Mouse (Mus musculus): ENCODE measurements around the gene Myl6b. TPM values are rescaled to one million over a fixed set of nuclear protein-coding genes. Genes with fewer than 3 reads are reported as not detected.
A peak's percentile ranks its signal among the peaks of the same experiment; 100 is the strongest.
"Not testable (repeated sequence)": the region's sequence is repeated elsewhere in the genome, so short reads cannot be mapped to it uniquely, and the experiment has no call there.

Myl6b gene
- total RNA-seq, 2 experiments from 2014 or later = 26.3 to 27.0 TPM

DNA sequence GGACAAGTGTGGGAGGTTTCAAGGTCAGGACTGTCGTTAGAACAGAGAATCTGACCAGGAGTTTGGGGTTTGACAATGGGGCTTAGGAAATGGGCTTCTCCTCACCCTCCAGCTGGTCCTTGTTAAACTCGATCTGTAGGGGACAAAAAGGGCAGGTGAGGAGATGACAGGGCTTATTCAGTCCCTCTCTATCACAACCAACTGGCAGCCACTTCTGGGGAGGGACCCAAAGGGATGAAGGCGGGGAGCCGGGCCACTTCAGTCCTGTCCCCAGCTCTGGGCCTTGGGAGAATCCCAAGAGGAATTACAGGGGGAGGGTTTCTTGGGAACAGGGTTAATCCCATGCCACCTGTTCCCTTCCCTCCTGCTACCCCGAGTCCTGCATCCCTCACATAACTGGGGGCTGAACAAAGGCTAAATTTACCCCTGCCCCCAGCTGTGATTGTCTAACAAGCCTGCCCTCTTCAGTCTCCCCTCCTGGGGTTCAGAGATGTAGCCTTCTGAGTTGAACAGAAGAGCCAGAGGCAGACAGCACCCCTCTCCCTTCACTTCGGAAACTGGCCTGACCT lies 1.9 kb downstream of the Myl6b start:
- DNase-seq (ENCODE audit: low spot score in 2 of 2) = no peak

DNA sequence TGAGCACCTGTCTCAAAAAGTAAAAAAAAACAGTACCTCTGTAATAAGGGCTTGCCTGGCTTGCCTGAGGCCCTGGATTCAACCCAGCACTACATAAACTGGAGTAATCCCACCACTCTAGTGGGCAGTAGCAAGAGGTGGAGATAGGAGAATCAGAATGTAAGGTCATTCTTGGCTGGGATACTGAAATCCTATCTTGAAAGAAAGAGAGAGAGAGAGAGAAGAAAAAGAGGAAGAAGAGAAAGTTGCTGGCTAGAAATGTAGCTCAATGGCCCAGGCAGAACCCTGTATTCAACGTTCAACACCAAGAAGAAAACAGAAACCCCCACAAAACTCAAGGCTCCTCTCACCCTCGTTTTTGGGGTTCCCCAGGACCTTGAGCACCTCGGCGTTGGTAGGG lies 2.6 kb downstream of the Myl6b start:
- DNase-seq (ENCODE audit: low spot score in 2 of 2) = no peak
- intact Hi-C loops (cut with DNase I) = no loop called here

More for the DNA sequence above, 1.9 kb downstream of the Myl6b start:
- intact Hi-C loops (cut with DNase I) = no loop called here

DNA sequence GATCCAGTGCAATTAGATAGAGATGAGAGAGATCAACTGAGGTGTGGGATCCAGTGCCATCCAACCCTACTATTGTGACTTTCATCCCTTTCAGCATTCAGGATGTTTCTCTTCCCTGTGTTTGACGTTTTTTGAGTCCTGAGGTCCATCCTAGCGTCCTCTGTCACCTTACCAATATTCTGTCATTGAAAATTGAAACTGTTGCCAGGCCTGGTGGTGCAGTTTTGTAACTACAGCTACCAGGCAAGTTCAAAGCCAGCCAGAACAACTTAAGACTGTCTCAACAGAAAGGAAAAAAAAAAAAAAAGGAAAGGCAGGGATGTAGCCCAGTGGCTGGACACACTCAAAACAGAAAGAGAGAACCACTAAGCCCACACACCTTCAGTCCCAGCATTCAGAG lies 3.2 kb downstream of the Myl6b start:
- intact Hi-C loops (cut with DNase I) = no loop called here

DNA sequence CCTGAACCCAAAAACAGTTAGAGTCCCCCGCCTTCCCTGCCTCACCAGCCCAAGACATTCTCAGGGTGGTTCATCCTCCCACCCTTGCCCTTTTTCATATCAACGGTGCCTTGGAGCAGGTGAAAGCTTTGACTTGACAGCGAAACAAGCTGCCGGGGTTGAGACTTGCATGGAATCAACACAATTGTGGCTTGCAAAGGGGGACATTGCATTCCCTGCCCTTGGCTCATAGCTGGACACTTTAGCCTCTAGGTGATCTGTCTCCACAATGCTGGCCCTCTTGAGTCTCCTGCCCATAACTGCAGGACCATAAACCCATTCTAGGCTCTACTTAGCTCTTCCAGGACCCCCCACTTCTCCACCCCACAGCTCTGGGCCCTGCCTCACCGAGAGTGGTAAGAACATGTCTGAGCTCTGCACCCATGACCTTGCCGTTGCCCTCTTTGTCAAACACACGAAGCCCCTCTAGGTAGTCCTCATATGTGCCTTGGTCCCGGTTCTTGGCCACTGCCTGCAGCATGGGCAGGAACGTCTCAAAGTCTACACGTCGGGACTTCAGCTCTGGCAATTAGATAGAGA lies 3.7 kb downstream of the Myl6b start:
- no peak for DNase-seq (ENCODE audit: low spot score in 2 of 2)
- intact Hi-C loops (cut with DNase I) = loop anchor here (5.0 kb wide), 2 partner anchors 37 to 53 kb away; partner anchors contain the start of genes Rpl41, Smarcc2 and Zc3h10

More for the DNA sequence above, 3.2 kb downstream of the Myl6b start:
- no peak for DNase-seq (ENCODE audit: low spot score in 2 of 2)

DNA sequence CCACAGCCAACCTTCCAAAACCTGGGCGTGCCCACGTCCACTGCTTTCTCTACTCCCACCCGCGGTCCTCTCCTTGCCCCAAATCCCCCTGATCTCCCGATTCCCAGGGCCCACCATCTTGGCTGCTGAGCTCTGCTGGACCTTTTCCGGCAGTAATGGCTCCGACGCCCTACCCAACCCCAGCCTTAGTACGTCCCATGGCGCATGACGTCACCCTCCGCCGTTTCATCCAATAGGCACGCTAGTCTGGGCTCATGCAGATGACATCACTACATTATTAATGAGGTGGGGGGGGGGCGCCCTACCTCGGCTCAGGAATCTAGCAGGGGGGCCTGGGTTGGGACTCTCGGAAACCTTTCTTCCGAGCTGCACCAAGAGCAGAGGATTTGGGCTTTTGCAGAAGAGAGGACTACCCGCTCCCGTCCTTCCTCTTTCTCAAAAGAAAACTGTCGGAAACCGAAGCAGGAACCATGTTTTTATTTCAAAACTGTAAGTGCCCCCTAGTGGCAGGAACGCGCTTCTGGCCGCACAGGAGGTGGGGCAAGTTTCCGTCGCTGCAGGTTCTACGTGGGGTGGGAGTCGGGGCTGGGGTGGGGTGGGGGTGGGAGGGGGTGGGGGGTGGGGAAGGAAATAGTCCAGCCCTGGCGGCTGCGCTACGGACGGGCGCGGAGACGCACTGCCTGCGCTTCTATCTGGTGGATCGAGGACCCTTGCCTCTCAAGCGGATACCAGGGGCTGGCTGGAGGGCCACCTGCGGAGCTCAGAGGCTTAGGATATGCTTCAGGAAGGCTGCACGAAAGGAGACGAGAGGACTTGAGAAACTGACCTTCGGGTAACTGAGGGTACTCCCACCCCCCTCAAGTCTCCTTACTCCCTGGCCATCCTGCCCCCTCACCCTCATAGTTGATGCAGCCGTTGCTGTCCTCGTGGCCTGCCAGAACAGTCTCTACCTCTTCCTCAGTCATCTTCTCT lies 4.5 kb downstream of the Myl6b start, which contains the start of gene Myl6:
Myl6 (minus strand) TSS at position 451 of the 972 bp plus-strand sequence.
- intact Hi-C loops (cut with DNase I) = loop anchor here (5.0 kb wide), 2 partner anchors 37 to 53 kb away; partner anchors contain the start of genes Rpl41, Smarcc2 and Zc3h10

DNA sequence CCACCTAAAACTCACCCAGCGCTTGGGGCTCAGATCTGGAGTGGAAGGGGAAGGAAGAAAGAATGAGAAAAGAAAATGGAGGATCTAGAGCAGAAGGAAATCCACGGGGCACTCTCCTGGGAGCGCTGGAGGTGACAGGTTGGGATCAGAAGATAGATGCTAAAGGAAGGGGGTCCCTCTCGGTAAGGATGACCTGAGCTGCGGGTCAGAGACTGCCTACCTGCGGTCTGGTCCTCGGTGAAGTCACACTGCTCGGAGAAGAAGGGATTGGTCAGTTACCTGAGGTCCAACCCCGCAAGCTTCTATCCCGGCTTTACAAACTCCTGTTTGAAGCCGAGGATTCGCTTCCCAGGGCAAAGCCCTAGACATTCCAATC lies 5.2 kb downstream of the Myl6b start:
- intact Hi-C loops (cut with DNase I) = loop anchor here (5.0 kb wide), 2 partner anchors 36 to 54 kb away; partner anchors contain the start of genes Rpl41, Smarcc2 and Zc3h10
- no peak for DNase-seq (ENCODE audit: low spot score in 2 of 2)

More for the DNA sequence above, 4.5 kb downstream of the Myl6b start, which contains the start of gene Myl6:
- peak; percentile 95 to 97 for DNase-seq (ENCODE audit: low spot score in 2 of 2)

DNA sequence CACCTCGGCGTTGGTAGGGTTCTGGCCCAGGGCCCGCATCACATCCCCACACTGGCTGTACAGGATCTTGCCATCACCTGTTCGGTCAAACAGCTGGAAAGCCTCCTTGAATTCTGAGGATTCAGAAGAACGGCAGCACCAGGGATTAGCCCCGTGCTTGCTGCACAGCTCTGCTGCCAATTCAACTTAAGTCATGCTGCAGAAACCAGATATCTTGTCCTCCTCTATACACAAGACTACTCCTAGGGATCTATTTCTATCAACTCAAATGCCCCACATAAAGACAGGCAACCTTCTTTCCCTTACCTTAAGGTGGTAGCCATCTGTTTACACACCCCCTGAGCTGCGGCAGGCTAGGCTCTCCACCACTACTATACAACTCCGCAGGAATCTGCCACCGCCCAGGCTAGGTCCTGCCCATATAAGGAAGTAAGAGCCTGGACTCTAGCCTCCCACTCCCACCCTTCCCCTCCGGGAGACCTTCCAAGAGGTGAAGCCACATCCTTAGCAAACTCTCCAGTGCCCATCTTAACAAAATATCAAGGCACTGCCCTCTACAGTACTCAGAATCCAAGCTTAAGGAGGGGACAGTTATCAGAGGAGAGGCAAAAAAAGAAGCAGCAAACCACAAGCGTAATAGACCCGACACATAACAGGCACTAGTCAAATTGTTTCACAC lies 5.7 kb downstream of the Myl6b start:
- intact Hi-C loops (cut with DNase I) = loop anchor here (5.0 kb wide), 2 partner anchors 35 to 55 kb away; partner anchors contain the start of genes Rpl41, Smarcc2 and Zc3h10
- peak; percentile 61 to 66 for DNase-seq (ENCODE audit: low spot score in 2 of 2)

DNA sequence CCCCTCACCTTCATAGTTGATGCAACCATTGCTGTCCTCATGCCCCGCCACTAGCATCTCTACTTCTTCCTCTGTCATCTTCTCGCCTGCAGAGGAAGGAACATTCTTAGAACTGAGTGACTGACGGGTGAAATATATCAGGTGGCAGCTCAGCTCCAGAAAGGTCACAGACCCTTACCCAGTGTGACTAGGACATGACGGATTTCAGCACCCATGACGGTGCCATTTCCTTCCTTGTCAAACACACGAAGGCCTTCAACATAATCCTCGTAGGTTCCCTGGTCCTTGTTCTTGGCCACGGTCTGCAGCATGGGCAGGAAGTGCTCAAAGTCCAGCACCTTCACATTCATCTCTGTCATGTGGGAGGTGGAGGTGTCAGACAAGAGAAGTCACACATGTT lies 6.4 kb downstream of the Myl6b start:
- DNase-seq (ENCODE audit: low spot score in 2 of 2) = not testable (repeated sequence)
- intact Hi-C loops (cut with DNase I) = loop anchor here (5.0 kb wide), 2 partner anchors 35 to 55 kb away; partner anchors contain the start of genes Rpl41, Smarcc2 and Zc3h10

DNA sequence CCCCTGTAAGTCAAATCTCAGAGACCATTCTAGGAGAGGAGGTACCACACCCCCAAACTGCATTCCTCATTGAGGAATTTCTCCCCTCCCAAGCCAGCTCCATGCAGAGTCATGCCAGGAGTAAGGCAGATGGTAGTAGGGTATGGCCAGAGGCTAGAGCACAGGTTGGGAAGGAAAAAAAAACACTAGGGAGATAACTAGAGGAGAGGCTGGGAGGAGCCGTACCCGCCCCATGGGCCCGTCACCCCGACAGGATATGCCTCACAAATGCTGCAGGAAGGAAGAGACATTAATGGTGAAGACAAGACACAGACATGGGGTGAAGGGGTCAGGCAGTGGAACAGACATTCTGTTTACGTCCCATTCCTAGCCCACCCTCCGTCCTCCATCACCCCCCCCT lies 7.0 kb downstream of the Myl6b start:
- intact Hi-C loops (cut with DNase I) = loop anchor here (5.0 kb wide), 2 partner anchors 34 to 56 kb away; partner anchors contain the start of genes Rpl41, Smarcc2 and Zc3h10
- DNase-seq (ENCODE audit: low spot score in 2 of 2) = peak in 1 of 2 experiments; percentile 27

DNA sequence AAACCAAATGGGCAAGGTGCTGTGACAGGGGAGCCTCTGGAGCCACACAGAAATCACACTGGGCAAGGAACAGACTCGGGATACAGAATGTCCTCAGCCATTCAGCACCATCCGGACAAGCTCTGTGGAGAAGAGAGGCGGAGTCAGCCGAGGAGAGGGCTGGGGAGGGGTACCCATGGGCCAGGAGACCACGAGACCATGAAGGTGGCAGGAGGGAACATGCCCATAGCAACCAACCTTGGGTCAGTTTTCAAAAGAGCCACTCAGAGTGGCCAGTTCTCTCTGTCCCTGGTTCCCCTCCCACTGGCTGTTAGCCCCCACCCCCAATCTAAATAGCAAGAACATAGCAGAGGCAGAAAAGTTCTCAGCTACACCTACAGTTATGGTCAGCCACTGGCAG lies 7.6 kb downstream of the Myl6b start:
- DNase-seq (ENCODE audit: low spot score in 2 of 2) = no peak
- intact Hi-C loops (cut with DNase I) = loop anchor here (5.0 kb wide), 2 partner anchors 34 to 56 kb away; partner anchors contain the start of genes Rpl41, Smarcc2 and Zc3h10

DNA sequence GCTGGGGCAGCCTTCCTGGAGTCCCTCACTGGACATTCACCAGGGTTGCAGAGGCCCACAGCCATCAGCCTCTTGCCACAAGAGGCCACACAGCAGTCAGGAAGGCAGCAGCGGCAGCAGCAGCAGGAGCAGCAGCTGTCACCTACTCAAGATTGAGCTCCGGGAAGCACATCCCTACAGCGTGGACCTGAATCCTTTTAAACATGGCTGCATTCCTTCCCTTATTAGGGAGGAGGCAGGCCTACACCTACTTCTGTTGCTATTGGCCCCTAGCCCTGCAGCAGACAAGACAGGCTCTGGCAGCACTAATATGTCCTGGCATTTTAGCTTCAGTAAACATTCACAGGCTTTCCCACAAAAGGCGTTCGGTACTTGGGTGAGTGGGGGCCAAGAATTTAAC lies 8.3 kb downstream of the Myl6b start:
- intact Hi-C loops (cut with DNase I) = loop anchor here (5.0 kb wide), 2 partner anchors 33 to 57 kb away; partner anchors contain the start of genes Rpl41, Smarcc2 and Zc3h10
- peak in 1 of 2 experiments; percentile 11 for DNase-seq (ENCODE audit: low spot score in 2 of 2)

DNA sequence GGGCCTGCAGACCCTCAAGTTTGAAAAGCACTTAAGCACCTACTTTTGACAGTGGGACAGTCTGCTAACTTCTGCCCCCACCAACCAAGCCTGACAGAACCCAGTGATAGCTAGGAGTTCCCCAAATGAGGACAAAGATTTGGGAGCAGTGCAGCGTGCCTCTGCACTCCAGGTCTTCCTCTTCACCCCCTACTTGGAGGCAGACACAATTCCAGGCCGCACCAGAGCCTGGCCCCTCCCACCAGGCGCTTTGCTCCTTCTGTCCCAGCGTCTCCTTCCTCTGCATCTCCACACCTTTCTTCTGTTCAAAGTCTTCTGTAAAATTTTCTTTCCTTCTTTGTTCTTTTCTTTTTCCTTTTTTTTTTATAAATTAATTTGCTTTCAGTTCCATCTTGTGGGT lies 8.7 kb downstream of the Myl6b start:
- intact Hi-C loops (cut with DNase I) = loop anchor here (5.0 kb wide), 2 partner anchors 32 to 58 kb away; partner anchors contain the start of genes Rpl41, Smarcc2 and Zc3h10
- DNase-seq (ENCODE audit: low spot score in 2 of 2) = no peak

DNA sequence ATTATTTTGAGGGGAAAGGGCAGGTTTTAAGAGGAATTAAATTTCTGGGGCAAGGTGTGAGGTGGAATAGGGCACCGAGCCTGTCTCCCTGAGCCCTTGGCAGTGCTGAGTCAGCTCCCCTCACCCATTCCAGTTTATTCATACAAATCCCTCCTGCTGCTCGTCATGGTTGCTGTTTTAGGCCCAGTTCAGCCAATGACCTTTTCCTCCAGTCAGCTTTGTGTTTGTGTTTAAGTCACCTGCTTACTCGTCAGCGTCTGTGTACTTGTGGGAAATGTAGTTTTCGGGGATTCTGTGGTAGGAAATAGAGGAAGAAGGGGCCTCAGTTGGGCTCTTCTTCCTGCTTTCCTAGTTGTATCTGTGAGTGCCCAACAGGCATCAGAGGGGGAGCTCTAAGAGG lies 9.1 kb downstream of the Myl6b start:
- intact Hi-C loops (cut with DNase I) = no loop called here
- no peak for DNase-seq (ENCODE audit: low spot score in 2 of 2)

DNA sequence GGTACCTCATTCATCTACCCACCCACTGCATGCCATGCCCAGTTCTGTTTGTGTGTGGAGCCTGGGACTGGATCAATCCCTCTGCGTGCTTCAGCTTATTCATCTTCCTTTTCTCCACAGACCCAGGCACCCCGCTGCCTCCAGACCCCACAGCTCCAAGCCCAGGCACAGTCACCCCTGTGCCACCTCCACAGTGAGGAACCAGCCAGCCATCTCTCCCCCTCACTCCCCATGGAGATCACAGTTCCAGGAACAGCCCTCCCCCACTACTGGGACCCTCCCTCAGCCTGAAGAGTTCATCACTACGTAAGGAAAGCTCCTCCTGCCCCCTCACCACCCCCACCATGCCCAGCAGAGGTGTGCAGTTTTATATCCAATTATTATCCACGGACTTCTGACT lies 9.7 kb downstream of the Myl6b start:
- intact Hi-C loops (cut with DNase I) = no loop called here
- no peak for DNase-seq (ENCODE audit: low spot score in 2 of 2)

DNA sequence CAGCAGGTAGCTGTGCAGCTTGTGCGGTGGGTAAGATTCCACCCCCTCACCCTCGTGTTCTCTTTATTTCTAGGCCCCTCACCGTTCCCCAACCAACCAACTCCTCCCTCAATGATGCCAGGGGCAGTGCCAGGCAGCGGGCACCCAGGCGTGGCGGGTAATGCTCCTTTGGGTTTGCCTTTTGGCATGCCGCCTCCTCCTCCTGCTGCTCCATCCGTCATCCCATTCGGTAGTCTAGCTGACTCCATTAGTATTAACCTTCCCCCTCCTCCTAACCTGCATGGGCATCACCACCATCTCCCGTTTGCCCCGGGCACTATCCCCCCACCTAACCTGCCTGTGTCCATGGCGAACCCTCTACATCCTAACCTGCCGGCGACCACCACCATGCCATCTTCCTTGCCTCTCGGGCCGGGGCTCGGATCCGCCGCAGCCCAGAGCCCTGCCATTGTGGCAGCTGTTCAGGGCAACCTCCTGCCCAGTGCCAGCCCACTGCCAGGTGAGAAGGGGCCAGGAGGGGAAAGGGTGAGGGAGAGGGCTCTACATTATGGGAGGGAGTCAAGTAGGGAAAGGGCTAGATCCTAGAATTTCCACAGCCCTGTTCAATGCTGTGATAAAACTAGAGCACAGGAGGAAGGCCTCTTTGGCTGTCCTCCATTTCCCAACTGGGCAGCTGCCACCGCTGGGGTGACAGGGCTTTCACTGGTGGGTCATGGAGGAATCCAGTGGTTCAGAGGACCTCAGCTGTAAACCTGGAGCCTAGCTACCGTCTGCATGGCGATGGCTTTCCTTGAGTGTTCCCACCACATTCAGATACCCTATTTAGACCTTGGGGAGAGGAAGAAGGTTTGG lies 10.4 kb downstream of the Myl6b start:
- no peak for DNase-seq (ENCODE audit: low spot score in 2 of 2)
- intact Hi-C loops (cut with DNase I) = no loop called here

DNA sequence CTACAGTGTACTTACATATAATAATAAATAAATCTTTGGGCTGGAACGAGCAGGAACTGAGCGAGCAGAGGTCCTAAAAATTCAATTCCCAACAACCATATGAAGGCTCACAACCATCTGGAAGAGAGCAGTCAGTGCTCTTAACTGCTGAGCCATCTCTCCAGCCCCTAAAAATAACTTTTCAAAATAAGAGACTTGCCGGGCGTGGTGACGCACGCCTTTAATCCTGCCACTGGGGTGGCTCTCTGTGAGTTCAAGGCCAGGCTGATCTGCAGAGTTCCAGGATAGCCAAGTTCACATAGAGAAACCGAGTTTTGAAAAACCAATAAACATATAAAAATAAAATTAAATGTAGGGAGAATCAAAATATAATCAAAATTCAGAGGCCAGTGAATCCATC lies 12.1 kb downstream of the Myl6b start:
- intact Hi-C loops (cut with DNase I) = no loop called here
- DNase-seq (ENCODE audit: low spot score in 2 of 2) = no peak

DNA sequence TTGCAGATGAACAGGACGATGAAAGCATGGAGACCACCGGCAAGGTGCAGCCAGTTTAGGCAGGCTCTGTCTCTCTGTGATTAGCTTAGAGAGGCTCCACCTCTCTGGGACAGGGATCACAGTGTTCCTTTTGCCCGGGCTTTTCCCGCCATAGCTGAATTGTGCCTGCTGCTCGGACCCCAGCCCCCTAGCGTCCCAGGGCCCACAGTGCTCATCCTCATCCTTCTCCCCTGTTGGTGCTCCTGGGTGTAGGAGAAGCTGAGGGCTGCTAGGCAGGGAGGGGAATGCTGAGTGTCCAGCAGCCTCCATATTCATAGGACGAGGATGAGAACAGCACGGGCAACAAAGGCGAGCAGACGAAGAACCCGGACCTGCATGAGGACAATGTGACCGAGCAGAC lies 24.1 kb downstream of the Myl6b start:
- intact Hi-C loops (cut with DNase I) = no loop called here
- no peak for DNase-seq (ENCODE audit: low spot score in 2 of 2)

DNA sequence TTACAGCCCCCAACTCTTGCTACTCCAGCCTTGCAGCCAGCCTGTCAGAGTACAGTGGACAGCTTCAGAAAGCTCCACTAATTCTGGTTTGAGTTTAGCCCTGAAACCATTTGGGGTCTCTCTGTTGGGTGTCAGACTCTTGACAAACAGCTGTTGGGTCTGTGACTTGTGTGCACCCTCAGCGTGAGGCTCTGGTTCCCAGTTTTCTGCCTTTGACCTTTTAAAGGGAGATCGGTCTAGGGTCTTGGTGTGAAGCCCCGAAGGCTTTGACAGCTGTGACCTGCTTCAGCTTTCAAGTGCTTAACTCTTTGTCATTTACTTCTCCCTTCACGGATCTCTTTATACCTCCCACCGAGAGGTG lies 38.2 kb downstream of the Myl6b start:
- intact Hi-C loops (cut with DNase I) = no loop called here
- DNase-seq (ENCODE audit: low spot score in 2 of 2) = no peak

All from left cerebral cortex, postnatal 36 days (tissue).